28 mouse cellular contexts compared by ENCODE assay signal in genomic region chr3:138333910-138334309, GRCm38 (mm10). TPM values are rescaled to one million over a fixed set of nuclear protein-coding genes. Genes with fewer than 3 reads are reported as not detected.
A peak's percentile ranks its signal among the peaks of the same experiment; 100 is the strongest.
DNase-seq lines count a peak whose midpoint lies in the region; ATAC-seq and TF ChIP-seq lines count a peak whose summit lies in the region.
"Had no signal": no experiment of that assay in that cellular context is flagged by ENCODE, and none has a peak within 500 bp of the region (broad histone marks: within the 10 kb centered on the region; RNA-seq: fewer than 3 reads in every experiment).

No protein-coding gene starts in this region.

- no peak for ATAC-seq in limb, embryonic 15.5 days (ENCODE audit: insufficient number of reproducible peaks, low FRiP score, low TSS enrichment, low read depth)
- ATAC-seq: forebrain, embryonic 15.5 days; hindbrain, embryonic 16.5 days had no signal

- no peaks in the 10 kb centered on the region for H3K36me3 ChIP-seq in limb, embryonic 15.5 days
- H3K36me3 ChIP-seq in limb, embryonic 10.5 days: no peaks in the 10 kb centered on the region
- no peaks in the 10 kb centered on the region for H3K36me3 ChIP-seq in CH12.LX (replicated peaks in 1 of 2; ENCODE audit: control insufficient read depth in 1 of 2, insufficient read depth in 1 of 2, low read length in 1 of 2)
- H3K36me3 ChIP-seq: embryonic facial prominence, embryonic 12.5 days; forebrain, embryonic 15.5 days; hindbrain, embryonic 12.5 days had no signal

- DNase-seq in limb, embryonic 10.5 days (ENCODE audit: low spot score): no peak
- DNase-seq in CH12.LX (ENCODE audit: extremely low read depth): no peak
- DNase-seq in c-Kit-positive CD71-negative TER-119-negative erythroid progenitor cells, embryonic 14.5 days (ENCODE audit: low read depth): peak; percentile 4
- DNase-seq in right cerebral cortex, adult 2 months (ENCODE audit: low spot score in 2 of 2): no peak
- no peak for DNase-seq in left cerebral cortex, postnatal 4 days
- no peak for DNase-seq in thymus, postnatal 10 days (ENCODE audit: low spot score in 2 of 2)
- DNase-seq: adrenal gland, adult 8-10 months; cerebellum, adult 11-12 months; cerebellum, adult 9-10 months; cerebellum, postnatal 25 days; gastrocnemius, postnatal 25 days; heart, postnatal 10 days; heart, postnatal 4 days had no signal

- H3K79me2 ChIP-seq in CH12.LX (replicated peaks; ENCODE audit: control insufficient read depth, extremely low read depth, insufficient read depth, poor library complexity, severe bottlenecking): no peaks in the 10 kb centered on the region

- no peak for TF ChIP-seq POLR2A in CH12.LX (IDR thresholded peaks at IDR 0.05; ENCODE audit: low read depth, low read length)

- no peak overlapping the region for H3K4me3 ChIP-seq in limb, embryonic 15.5 days
- H3K4me3 ChIP-seq in limb, embryonic 10.5 days: no peak overlapping the region
- no peak overlapping the region for H3K4me3 ChIP-seq in CH12.LX (replicated peaks in 1 of 3; ENCODE audit: low read depth in 2 of 3, low read length in 2 of 3, poor library complexity in 1 of 3)
- H3K4me3 ChIP-seq: embryonic facial prominence, embryonic 12.5 days; forebrain, embryonic 15.5 days; hindbrain, embryonic 12.5 days had no signal

- no peaks in the 10 kb centered on the region for H3K27me3 ChIP-seq in limb, embryonic 15.5 days
- no peaks in the 10 kb centered on the region for H3K27me3 ChIP-seq in limb, embryonic 10.5 days (ENCODE audit: low read depth, poor library complexity, severe bottlenecking)
- H3K27me3 ChIP-seq in CH12.LX (replicated peaks): no peaks in the 10 kb centered on the region
- H3K27me3 ChIP-seq: embryonic facial prominence, embryonic 12.5 days; forebrain, embryonic 15.5 days; hindbrain, embryonic 12.5 days had no signal

- H3K9me3 ChIP-seq in limb, embryonic 15.5 days: no peaks in the 10 kb centered on the region
- H3K9me3 ChIP-seq in limb, embryonic 10.5 days (replicated peaks): no peaks in the 10 kb centered on the region
- no peaks in the 10 kb centered on the region for H3K9me3 ChIP-seq in CH12.LX (replicated peaks; ENCODE audit: low read length)
- H3K9me3 ChIP-seq: embryonic facial prominence, embryonic 12.5 days; forebrain, embryonic 15.5 days; hindbrain, embryonic 12.5 days had no signal

- intact Hi-C loops in left cerebral cortex, postnatal 4 days (cut with DNase I): no loop called here

- no peak for TF ChIP-seq EP300 in CH12.LX (IDR thresholded peaks at IDR 0.05; ENCODE audit: low read length)

- 71% methylated on average over 8 of the region's 8 CpGs for WGBS in limb, embryonic 15.5 days
- WGBS in limb, embryonic 10.5 days: 87% methylated on average over 8 of the region's 8 CpGs

- dilution Hi-C loops in CH12.LX (cut with MboI; ENCODE audit: extremely low pct_ligation_motif_present, extremely low pct_unique_long_range_greater_than_20kb, low sequenced_read_pairs): no loop called here

- H3K9ac ChIP-seq in limb, embryonic 15.5 days: no peak overlapping the region
- H3K9ac ChIP-seq in CH12.LX (ENCODE audit: insufficient read depth, low read depth): no peak overlapping the region
- H3K9ac ChIP-seq: embryonic facial prominence, embryonic 12.5 days; forebrain, embryonic 15.5 days; hindbrain, embryonic 12.5 days had no signal

- TF ChIP-seq CTCF in CH12.LX (conservative IDR thresholded peaks at IDR 0.05 in 1 of 2, IDR thresholded peaks at IDR 0.05 in 1 of 2; ENCODE audit: low read depth in 2 of 2, low read length in 2 of 2): no peak

- H3K27ac ChIP-seq in limb, embryonic 15.5 days: peak overlapping the region; percentile 4; the same call in 1 of the 2 replicates
- H3K27ac ChIP-seq in limb, embryonic 10.5 days: no peak overlapping the region
- no peak overlapping the region for H3K27ac ChIP-seq in CH12.LX (ENCODE audit: insufficient read depth, low read depth)
- H3K27ac ChIP-seq: embryonic facial prominence, embryonic 12.5 days; forebrain, embryonic 15.5 days; hindbrain, embryonic 12.5 days had no signal

- TF ChIP-seq RAD21 in CH12.LX (IDR thresholded peaks at IDR 0.05; ENCODE audit: low read depth, low read length): no peak

- no peaks in the 10 kb centered on the region for H3K4me1 ChIP-seq in limb, embryonic 15.5 days
- 0 out of 2 replicates have a peak, but pooled peaks cover 3% of the 10 kb centered on the region for H3K4me1 ChIP-seq in limb, embryonic 10.5 days
- H3K4me1 ChIP-seq in CH12.LX (ENCODE audit: control insufficient read depth in 1 of 2, insufficient read depth in 2 of 2): peaks cover 0 to 9% of the 10 kb centered on the region in 2 experiments; a peak in 1 of 4 replicates
- H3K4me1 ChIP-seq: embryonic facial prominence, embryonic 12.5 days; forebrain, embryonic 15.5 days; hindbrain, embryonic 12.5 days had no signal

- H3K4me2 ChIP-seq in limb, embryonic 15.5 days: no peak overlapping the region
- H3K4me2 ChIP-seq in CH12.LX (ENCODE audit: insufficient read depth, low read depth, poor library complexity, severe bottlenecking): peak overlapping the region; percentile 13; the same call in 1 of the 2 replicates
- H3K4me2 ChIP-seq: embryonic facial prominence, embryonic 12.5 days; forebrain, embryonic 15.5 days; hindbrain, embryonic 12.5 days had no signal

- in situ Hi-C loops in CH12.LX (cut with MboI; ENCODE audit: low pct_ligation_motif_present, low pct_unique_long_range_greater_than_20kb, low sequenced_read_pairs): no loop called here

TF ChIP-seq in CH12.LX, 34 proteins besides CTCF, POLR2A, EP300 and RAD21:
- TF ChIP-seq UBTF (IDR thresholded peaks at IDR 0.05; ENCODE audit: low read depth, low read length): no peak
- no peak for TF ChIP-seq NRF1 (IDR thresholded peaks at IDR 0.05; ENCODE audit: low read depth, low read length)
- no peak for TF ChIP-seq ZNF384 (IDR thresholded peaks at IDR 0.05; ENCODE audit: low read depth, low read length)
- TF ChIP-seq JUN (IDR thresholded peaks at IDR 0.05; ENCODE audit: insufficient read depth, low read depth, low read length): no peak
- TF ChIP-seq MAX (IDR thresholded peaks at IDR 0.05; ENCODE audit: low read length): no peak
- no peak for TF ChIP-seq ZKSCAN1 (IDR thresholded peaks at IDR 0.05; ENCODE audit: borderline replicate concordance, low read depth, low read length)
- TF ChIP-seq ELF1 (IDR thresholded peaks at IDR 0.05; ENCODE audit: low read depth, low read length): no peak
- TF ChIP-seq ZMIZ1 (IDR thresholded peaks at IDR 0.05; ENCODE audit: low read depth, low read length): no peak
- TF ChIP-seq RCOR1 (conservative IDR thresholded peaks at IDR 0.05; ENCODE audit: low read depth, low read length): no peak
- no peak for TF ChIP-seq USF2 (conservative IDR thresholded peaks at IDR 0.05; ENCODE audit: low read depth, low read length)
- no peak for TF ChIP-seq TBP (conservative IDR thresholded peaks at IDR 0.05; ENCODE audit: low read depth, low read length)
- no peak for TF ChIP-seq HCFC1 (IDR thresholded peaks at IDR 0.05; ENCODE audit: low read depth, low read length)
- no peak for TF ChIP-seq BHLHE40 (IDR thresholded peaks at IDR 0.05; ENCODE audit: low read depth, low read length)
- no peak for TF ChIP-seq ETS1 (conservative IDR thresholded peaks at IDR 0.05; ENCODE audit: low read depth, low read length)

RNA-seq across cellular contexts. Expression of gene Adh6b, which starts 7.7 kb away (rescaled TPM):
- polyA plus RNA-seq in limb, embryonic 15.5 days (2015; fragmentation: Nextera tagmentation; extraction: Ambion mirVana): 2.3 and 2.5 TPM in 2 replicates
- 0.81 and 1.2 TPM in 2 replicates for polyA plus RNA-seq in limb, embryonic 10.5 days (2016; fragmentation: Nextera tagmentation; extraction: Ambion mirVana)
- total RNA-seq in CH12.LX (2012; rRNA removed): not detected in 2 replicates
- not detected in 2 replicates for total RNA-seq in CH12.LX (2014; rRNA removed)
- not detected in 2 replicates for polyA plus RNA-seq in CH12.LX (2012; ENCODE audit: insufficient read length, low read depth)
- under 1 TPM in 1 of 2 experiments, not detected in 1; 0.26 TPM for total RNA-seq in left cerebral cortex, postnatal 4 days (2021)
- total RNA-seq: gastrocnemius, adult 18-20 months; gastrocnemius, postnatal 25 days; granulocyte monocyte progenitor cell, adult 5-6 weeks had no signal
- polyA plus RNA-seq: C2C12; cortical plate, adult 2 months; hindbrain, embryonic 16.5 days; intestine, embryonic 14.5 days had no signal

RNA-seq across cellular contexts. Expression of gene Adh6a, which starts 20.8 kb away (rescaled TPM):
- 0.14 and 0.21 TPM in 2 replicates for polyA plus RNA-seq in limb, embryonic 15.5 days (2015; fragmentation: Nextera tagmentation; extraction: Ambion mirVana)
- not detected in 2 replicates for polyA plus RNA-seq in limb, embryonic 10.5 days (2016; fragmentation: Nextera tagmentation; extraction: Ambion mirVana)
- total RNA-seq in CH12.LX (2012; rRNA removed) (not detected in 2 replicates), CH12.LX (2014; rRNA removed) (not detected in 2 replicates)
- not detected in 2 replicates for polyA plus RNA-seq in CH12.LX (2012; ENCODE audit: insufficient read length, low read depth)
- total RNA-seq in left cerebral cortex, postnatal 4 days (2021): not detected
- total RNA-seq: adrenal gland, adult 8-10 months; adrenal gland, postnatal 4 days; gastrocnemius, adult 18-20 months; gastrocnemius, postnatal 25 days; granulocyte monocyte progenitor cell, adult 5-6 weeks; heart, adult 8-10 months; heart, postnatal 10 days; heart, postnatal 4 days had no signal
- polyA plus RNA-seq: brain, embryonic 14.5 days; C2C12; cortical plate, adult 2 months; embryonic facial prominence, embryonic 12.5 days; forebrain, embryonic 11.5 days; forebrain, embryonic 15.5 days; heart, embryonic 14.5 days; hindbrain, embryonic 12.5 days; hindbrain, embryonic 16.5 days had no signal
